Mouse (Mus musculus) layer of hippocampus, postnatal 25 days (tissue): ENCODE results near the gene Zfp112. TPM values are rescaled to one million over a fixed set of nuclear protein-coding genes. Genes with fewer than 3 reads are reported as not detected.
"Not testable (repeated sequence)": the region's sequence is repeated elsewhere in the genome, so short reads cannot be mapped to it uniquely, and the experiment has no call there.

ENCODE experiments used
- DNase-seq, 2 experiments: peaks; one replicate each; pipeline ENCODE4 v3.0.0; 2022; ENCODE audit warnings: mixed read lengths in 2 of 2, low spot score in 1 of 2; ENCODE audit errors: extremely low spot score in 1 of 2
- total RNA-seq, 2 experiments: library from RNA; stranded (reverse); gene quantifications; 2 replicates each; pipeline ENCODE4 v1.2.3; 2021

Gene Zfp112
- total RNA-seq: 10 to 100 TPM in 1 of 2 experiments, 1 to 10 TPM in 1; 7.9 to 11.1 TPM

- peak; percentile 60 to 61 for DNase-seq
These were observed at the start of gene Zfp112 for GRCm38 (mm10) chr7:24112156-24112856. Zfp112 (plus strand) TSS chr7:24112314.

- not testable (repeated sequence) for DNase-seq
These were observed 37.7 kb upstream of the Zfp112 start for GRCm38 (mm10) chr7:24074424-24074823.

- DNase-seq: peak; percentile 79 to 81
These were observed 30.3 kb upstream of the Zfp112 start, which contains the start of gene Zfp180 for GRCm38 (mm10) chr7:24081634-24082431. Zfp180 (plus strand) TSS chr7:24081924.

- no peak for DNase-seq
These were observed 29.5 kb upstream of the Zfp112 start for GRCm38 (mm10) chr7:24082457-24083235.

- DNase-seq: no peak
These were observed 25.2 kb upstream of the Zfp112 start for GRCm38 (mm10) chr7:24086871-24087270.

- no peak for DNase-seq
These were observed 24.5 kb upstream of the Zfp112 start for GRCm38 (mm10) chr7:24087485-24088125.

- DNase-seq: no peak
These were observed 7.7 kb upstream of the Zfp112 start for GRCm38 (mm10) chr7:24104403-24104802.

GRCm38 (mm10) chr7:24105144-24105703 lies 6.9 kb upstream of the Zfp112 start:
- DNase-seq: no peak

GRCm38 (mm10) chr7:24110839-24111238 lies 1.3 kb upstream of the Zfp112 start:
- DNase-seq: no peak

- DNase-seq: no peak
These were observed 350 bp upstream of the Zfp112 start for GRCm38 (mm10) chr7:24111772-24112155.

GRCm38 (mm10) chr7:24113001-24113400 lies 887 bp downstream of the Zfp112 start:
- peak in 1 of 2 experiments; percentile 22 for DNase-seq

- DNase-seq: no peak
These were observed 4.5 kb downstream of the Zfp112 start for GRCm38 (mm10) chr7:24116655-24117054.

GRCm38 (mm10) chr7:24133425-24133995 lies 21.4 kb downstream of the Zfp112 start:
- no peak for DNase-seq

- DNase-seq: peak; percentile 72 to 79
These were observed 22.1 kb downstream of the Zfp112 start, which contains the start of gene Zfp235 for GRCm38 (mm10) chr7:24133996-24134828. Zfp235 (plus strand) TSS chr7:24134169.

GRCm38 (mm10) chr7:24142566-24142965 lies 30.5 kb downstream of the Zfp112 start:
- no peak for DNase-seq

GRCm38 (mm10) chr7:24153272-24153671 lies 41.2 kb downstream of the Zfp112 start:
- no peak for DNase-seq

GRCm38 (mm10) chr7:24172191-24172590 lies 60.1 kb downstream of the Zfp112 start:
- no peak for DNase-seq

GRCm38 (mm10) chr7:24174618-24175336 lies 62.7 kb downstream of the Zfp112 start, which contains the start of gene Zfp114:
Zfp114 (plus strand) TSS chr7:24175060.
- DNase-seq: peak; percentile 74 to 81
